Mouse (Mus musculus) CD4-positive, CD25-positive, alpha-beta regulatory T cell (primary cell): Measurements from ENCODE around the gene Camk2d. TPM values are rescaled to one million over a fixed set of nuclear protein-coding genes. Genes with fewer than 3 reads are reported as not detected.

Source experiments
- polyA plus RNA-seq: library from polyadenylated mRNA; unstranded; fragments of 100-300 nt; shearing (Covaris generic); gene quantifications from one replicate; pipeline ENCODE4 v1.2.1, GENCODE M21; 2017

The Camk2d gene
- polyA plus RNA-seq: 199 TPM

GRCm38 (mm10) chr3:126596086-126596485 is at the start of gene Camk2d:
TSS of gene Camk2d (plus strand) at chr3:126596302.

Other genes starting within 250 kb of the Camk2d start
- not detected for gene Arsj, start 232.6 kb upstream of the Camk2d start, polyA plus RNA-seq